Mouse (Mus musculus) hindbrain, embryonic 11.5 days (tissue): ENCODE measurements around the gene Nop16. TPM values are rescaled to one million over a fixed set of nuclear protein-coding genes. Genes with fewer than 3 reads are reported as not detected.

Source experiments
- ATAC-seq: fragments of 200-750 bp; cut with Nextera tagmentation; 2 replicates; pipeline ENCODE4 v1.8.0; 2017; ENCODE audit warnings: mild to moderate bottlenecking, moderate TSS enrichment, moderate library complexity; ENCODE audit not compliant: low FRiP score
- DNase-seq: peaks from one replicate; pipeline ENCODE4 v3.0.0-alpha.2; 2015; ENCODE audit warnings: low spot score
- H3K27ac ChIP-seq: fragments of 300-500 bp; sonication (generic); 2 replicates; pipeline ENCODE4 v1.5.1; 2014; ENCODE audit warnings: mild to moderate bottlenecking, low read depth, low read length
- H3K27me3 ChIP-seq: fragments of 300-500 bp; sonication (generic); 2 replicates; pipeline ENCODE4 v1.6.1; 2014; ENCODE audit warnings: mild to moderate bottlenecking, low read length, moderate library complexity, mixed read lengths; ENCODE audit not compliant: control insufficient read depth, insufficient read depth
- H3K36me3 ChIP-seq: fragments of 300-500 bp; sonication (generic); 2 replicates; pipeline ENCODE4 v1.6.1; 2014; ENCODE audit warnings: mild to moderate bottlenecking, low read length, moderate library complexity, mixed read lengths; ENCODE audit not compliant: control insufficient read depth, insufficient read depth
- H3K4me1 ChIP-seq: fragments of 300-500 bp; sonication (generic); replicated peaks from 2 replicates; pipeline ENCODE4 v1.6.1; 2014; ENCODE audit warnings: low read length, mixed read lengths; ENCODE audit not compliant: control insufficient read depth, insufficient read depth
- H3K4me2 ChIP-seq: fragments of 300-500 bp; sonication (generic); replicated peaks from 2 replicates; pipeline ENCODE4 v1.6.1; 2014; ENCODE audit warnings: mild to moderate bottlenecking, low read depth, low read length
- H3K4me3 ChIP-seq: fragments of 300-500 bp; sonication (generic); 2 replicates; pipeline ENCODE4 v1.5.1; 2014; ENCODE audit warnings: low read depth, low read length
- H3K9ac ChIP-seq: fragments of 300-500 bp; sonication (generic); 2 replicates; pipeline ENCODE4 v1.6.1; 2014; ENCODE audit warnings: low read depth, low read length
- H3K9me3 ChIP-seq: fragments of 300-500 bp; sonication (generic); 2 replicates; pipeline ENCODE4 v1.6.1; 2016; ENCODE audit warnings: low read length; ENCODE audit not compliant: control insufficient read depth
- WGBS: fragments of 180-500 bp; shearing (Covaris S2); extraction: QIAGEN DNeasy Blood & Tissue Kit; methylation state at CpG from one replicate; pipeline ENCODE4 v1.1.7; 2014; 5-methylcytosine and 5-hydroxymethylcytosine counted together
- polyA plus RNA-seq: library from polyadenylated mRNA; unstranded; fragments of >200 nt; fragmentation: Nextera tagmentation; extraction: Ambion mirVana; gene quantifications from 2 replicates; pipeline ENCODE4 v1.2.1, GENCODE M21; 2014

The Nop16 gene
- polyA plus RNA-seq, 1 experiment from 2014 or later: 63.0 TPM

DNA sequence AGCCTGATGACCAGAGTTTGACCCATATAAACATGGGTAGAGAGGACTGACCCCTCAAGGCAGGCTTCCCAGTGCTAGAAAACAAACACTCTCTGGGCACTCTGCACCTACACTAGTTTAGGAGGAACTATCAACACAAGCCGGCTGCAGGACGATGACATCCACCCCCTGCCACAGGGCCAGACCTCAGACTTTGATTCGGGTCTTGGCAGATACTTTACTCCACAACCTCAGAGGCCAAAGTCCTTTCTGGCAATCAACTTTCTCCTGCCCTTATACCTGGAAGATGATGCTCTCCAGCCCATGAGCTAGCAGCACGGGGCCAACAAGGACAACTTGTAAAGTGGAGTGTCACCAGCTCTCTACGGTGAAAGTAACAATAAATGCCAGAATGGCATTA lies 7.0 kb downstream of the Nop16 start:
- no peak overlapping the region for H3K4me2 ChIP-seq
- no peaks in the 10 kb centered on the region for H3K36me3 ChIP-seq
- no peak overlapping the region for H3K4me3 ChIP-seq
- no peak for DNase-seq
- ATAC-seq: no peak
- H3K4me1 ChIP-seq: no peaks in the 10 kb centered on the region
- no peak overlapping the region for H3K27ac ChIP-seq
- no peaks in the 10 kb centered on the region for H3K27me3 ChIP-seq
- H3K9me3 ChIP-seq: no peaks in the 10 kb centered on the region
- WGBS: 88% methylated on average over 5 of the region's 5 CpGs
- no peak overlapping the region for H3K9ac ChIP-seq

DNA sequence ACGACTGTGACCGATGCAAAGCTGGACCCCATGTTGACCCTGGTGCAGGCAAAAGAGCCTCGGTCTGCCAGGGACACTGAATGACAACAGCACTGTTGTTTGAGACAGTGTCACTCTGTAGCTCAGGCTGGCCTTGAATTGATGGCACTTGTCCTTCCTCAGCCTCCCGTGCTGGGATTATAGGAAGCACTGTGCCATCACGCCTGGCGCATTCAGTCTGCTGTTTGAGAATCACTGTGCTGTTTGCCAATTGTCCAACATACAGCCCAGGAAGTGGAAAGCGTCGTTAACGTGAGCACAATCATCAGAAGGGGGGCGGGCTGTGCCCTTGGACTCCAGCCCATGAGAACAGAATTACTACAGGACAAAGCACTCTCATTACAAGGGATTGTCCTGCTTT lies 7.8 kb downstream of the Nop16 start:
- WGBS: 87% methylated on average over 10 of the region's 10 CpGs
- DNase-seq: no peak

DNA sequence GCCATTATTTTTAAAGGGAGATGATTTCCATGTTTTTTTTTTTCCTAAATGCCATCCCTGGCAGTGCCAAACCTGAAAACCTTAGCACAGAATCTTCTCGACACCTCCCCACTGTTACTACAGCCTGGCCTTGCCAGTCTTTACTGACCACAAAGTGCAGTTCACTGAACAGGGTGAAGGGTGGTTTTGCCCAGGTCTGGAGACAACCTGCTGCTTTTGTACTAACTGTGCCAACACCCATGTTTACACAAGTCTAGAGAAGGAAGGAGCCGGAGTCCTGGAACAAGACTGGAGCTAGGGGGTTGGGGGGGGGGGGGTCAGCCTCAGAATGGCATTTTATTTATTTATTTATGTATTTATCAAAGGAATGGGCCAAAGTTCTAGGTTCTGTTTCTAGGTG lies 8.5 kb downstream of the Nop16 start:
- Histone ChIP-seq H3K36me3 (no peaks in the 10 kb centered on the region), H3K27ac (no peak overlapping the region), H3K9me3 (no peaks in the 10 kb centered on the region), H3K27me3 (no peaks in the 10 kb centered on the region), H3K4me3 (no peak overlapping the region), H3K4me2 (no peak overlapping the region), H3K4me1 (no peaks in the 10 kb centered on the region), H3K9ac (no peak overlapping the region)
- ATAC-seq (no peak), DNase-seq (no peak)
- WGBS: 91% methylated on average over 2 of the region's 2 CpGs

More for the DNA sequence above, 7.8 kb downstream of the Nop16 start:
- H3K9ac ChIP-seq: no peak overlapping the region
- H3K36me3 ChIP-seq: no peaks in the 10 kb centered on the region
- H3K27ac ChIP-seq: no peak overlapping the region
- no peak for ATAC-seq
- no peaks in the 10 kb centered on the region for H3K9me3 ChIP-seq
- no peaks in the 10 kb centered on the region for H3K4me1 ChIP-seq
- H3K27me3 ChIP-seq: no peaks in the 10 kb centered on the region
- no peak overlapping the region for H3K4me3 ChIP-seq
- H3K4me2 ChIP-seq: no peak overlapping the region

DNA sequence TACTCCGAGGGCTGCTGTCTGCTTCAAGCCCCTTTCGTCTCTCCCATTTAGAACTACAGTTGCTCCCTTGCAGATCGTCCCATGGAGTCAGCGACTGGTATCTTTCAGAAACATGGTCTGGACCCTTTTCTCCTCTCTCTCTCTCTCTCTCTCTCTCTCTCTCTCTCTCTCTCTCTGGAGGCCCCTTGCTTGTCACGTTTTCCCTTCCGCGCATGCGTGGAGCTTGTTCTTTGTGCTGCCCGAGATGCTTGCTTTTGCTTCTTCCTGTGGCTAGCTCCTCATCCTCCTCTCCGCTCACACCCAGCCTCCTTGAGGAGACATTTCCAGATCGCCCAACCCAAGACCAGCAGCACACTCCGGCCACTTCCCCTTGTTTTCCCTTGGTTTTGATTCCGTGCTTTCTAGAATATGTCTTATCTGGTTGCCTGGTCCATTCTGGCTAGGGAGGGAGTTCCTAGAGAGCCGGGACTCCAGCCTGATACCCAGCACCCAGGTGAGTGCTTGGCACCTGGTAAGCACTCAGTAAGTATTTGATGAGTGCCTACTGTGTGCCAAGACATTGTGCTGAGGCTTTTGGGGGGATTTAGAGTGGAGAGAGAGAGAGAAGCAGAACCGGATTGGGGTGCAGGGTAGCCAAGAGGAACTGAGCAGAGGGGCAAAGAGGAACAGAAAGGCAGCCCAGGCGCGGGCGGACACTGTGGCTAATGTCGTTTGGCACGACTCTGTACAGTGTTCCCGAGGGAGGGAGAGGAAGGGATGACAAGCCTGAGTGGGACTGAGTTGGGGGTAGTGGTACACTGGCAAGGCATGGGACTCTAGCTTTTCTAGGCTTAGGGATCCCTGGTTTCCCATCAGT lies 12.0 kb downstream of the Nop16 start:
- H3K36me3 ChIP-seq: no peaks in the 10 kb centered on the region
- no peak overlapping the region for H3K27ac ChIP-seq

DNA sequence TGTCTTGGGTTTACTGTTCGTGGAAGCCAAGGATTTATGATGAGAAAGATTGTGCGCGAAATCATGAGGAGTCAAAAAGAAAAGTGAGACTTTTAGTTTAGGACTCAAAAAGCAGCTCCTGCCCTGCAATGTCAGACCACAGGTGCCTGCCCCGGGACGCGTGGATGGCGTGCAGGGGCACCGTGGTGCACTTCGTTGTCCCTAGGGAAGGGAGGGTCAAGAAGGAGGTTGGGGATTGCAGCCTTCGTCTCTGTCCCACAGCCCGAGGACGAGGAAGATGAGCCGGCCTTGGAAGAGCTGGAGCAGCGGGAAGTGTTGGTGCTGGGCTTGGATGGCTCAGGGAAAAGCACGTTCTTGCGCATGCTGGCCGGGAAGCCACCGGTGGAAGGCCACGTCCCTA lies 14.4 kb downstream of the Nop16 start:
- 6% methylated on average over 19 of the region's 19 CpGs for WGBS
- peak overlapping the region; percentile 72 for H3K27ac ChIP-seq

More for the DNA sequence above, 12.0 kb downstream of the Nop16 start:
- no peak overlapping the region for H3K9ac ChIP-seq
- H3K4me3 ChIP-seq: no peak overlapping the region
- ATAC-seq (no peak), DNase-seq (no peak)
- no peaks in the 10 kb centered on the region for H3K27me3 ChIP-seq
- no peaks in the 10 kb centered on the region for H3K9me3 ChIP-seq
- no peaks in the 10 kb centered on the region for H3K4me1 ChIP-seq
- H3K4me2 ChIP-seq: no peak overlapping the region
- 83% methylated on average over 21 of the region's 21 CpGs for WGBS

DNA sequence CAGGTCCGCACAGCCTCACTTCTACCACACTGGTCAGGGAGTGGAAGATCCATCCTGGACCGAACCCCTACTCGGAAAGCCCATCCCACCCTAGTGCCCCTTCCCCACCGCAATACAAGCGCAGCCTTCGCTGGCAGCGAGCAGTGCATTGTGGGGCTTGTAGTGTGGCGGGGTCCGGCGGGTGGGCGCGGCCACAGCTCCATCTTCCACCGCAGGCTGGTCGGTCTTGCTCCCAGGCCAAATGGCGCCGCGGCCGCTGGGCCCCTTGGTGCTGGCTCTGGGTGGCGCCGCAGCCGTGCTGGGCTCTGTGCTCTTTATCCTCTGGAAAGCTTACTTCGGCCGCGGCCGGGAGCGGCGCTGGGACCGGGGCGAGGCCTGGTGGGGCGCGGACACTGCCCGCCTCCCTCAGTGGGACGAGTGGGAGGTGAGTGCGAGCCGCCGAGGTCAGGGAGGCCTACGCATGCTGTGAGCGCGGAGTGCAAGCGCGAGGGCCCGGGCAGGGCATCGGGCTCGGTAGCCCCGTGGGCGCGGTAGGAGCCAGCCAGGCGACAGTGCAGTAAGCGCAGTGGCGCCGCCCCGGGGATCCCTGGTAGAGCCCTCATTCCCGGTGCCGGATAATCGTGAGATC lies 14.9 kb downstream of the Nop16 start, which contains the start of gene Arl10:
TSS of gene Arl10 (plus strand) at position 162 of the 628 bp plus-strand sequence.
- peak; percentile 88 for DNase-seq
- H3K4me2 ChIP-seq: peak within 1 kb of the TSS; percentile 85
- peak within 1 kb of the TSS; percentile 92 for H3K9ac ChIP-seq
- WGBS: under 1% methylated on average over 53 of the region's 55 CpGs
- peak within 1 kb of the TSS; percentile 72 for H3K27ac ChIP-seq
- H3K4me3 ChIP-seq: peak within 1 kb of the TSS; percentile 94
- no peaks in the 10 kb centered on the region for H3K4me1 ChIP-seq
- no peaks in the 10 kb centered on the region for H3K36me3 ChIP-seq
- H3K27me3 ChIP-seq: no peaks in the 10 kb centered on the region
- ATAC-seq: peak; percentile 94
- H3K9me3 ChIP-seq: no peaks in the 10 kb centered on the region

More for the DNA sequence above, 14.4 kb downstream of the Nop16 start:
- H3K9me3 ChIP-seq: no peaks in the 10 kb centered on the region
- H3K4me1 ChIP-seq: no peaks in the 10 kb centered on the region
- ATAC-seq (peak; percentile 26; the same call in 1 of the 2 replicates), DNase-seq (no peak)
- H3K27me3 ChIP-seq: no peaks in the 10 kb centered on the region
- H3K4me2 ChIP-seq: peak overlapping the region; percentile 85
- no peaks in the 10 kb centered on the region for H3K36me3 ChIP-seq
- H3K4me3 ChIP-seq: peak overlapping the region; percentile 94
- peak overlapping the region; percentile 92 for H3K9ac ChIP-seq

DNA sequence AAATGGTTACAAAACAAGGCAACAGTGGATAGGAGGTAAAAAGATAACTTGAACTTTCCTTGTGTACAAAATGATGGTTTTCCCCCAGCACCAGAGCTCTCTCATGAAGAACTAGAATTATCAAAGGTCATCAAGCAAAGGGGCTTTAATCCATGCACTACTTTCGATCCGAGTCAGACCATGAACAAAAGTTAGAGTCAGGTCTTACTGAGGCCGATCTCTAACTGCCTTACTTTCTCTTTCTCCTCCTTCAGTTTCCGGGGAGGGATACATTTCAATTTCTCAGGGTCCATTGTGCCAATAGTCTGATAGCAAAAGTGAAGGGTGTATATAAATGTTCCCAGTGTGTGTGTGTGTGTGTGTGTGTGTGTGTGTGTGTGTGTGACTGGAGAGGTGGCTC lies 17.3 kb downstream of the Nop16 start:
- ATAC-seq (no peak), DNase-seq (no peak)
- Histone ChIP-seq H3K4me3 (no peak overlapping the region), H3K4me1 (no peaks in the 10 kb centered on the region), H3K4me2 (no peak overlapping the region), H3K27ac (no peak overlapping the region), H3K9ac (no peak overlapping the region), H3K36me3 (no peaks in the 10 kb centered on the region), H3K9me3 (no peaks in the 10 kb centered on the region), H3K27me3 (no peaks in the 10 kb centered on the region)
- WGBS: 80% methylated on average over 4 of the region's 4 CpGs

DNA sequence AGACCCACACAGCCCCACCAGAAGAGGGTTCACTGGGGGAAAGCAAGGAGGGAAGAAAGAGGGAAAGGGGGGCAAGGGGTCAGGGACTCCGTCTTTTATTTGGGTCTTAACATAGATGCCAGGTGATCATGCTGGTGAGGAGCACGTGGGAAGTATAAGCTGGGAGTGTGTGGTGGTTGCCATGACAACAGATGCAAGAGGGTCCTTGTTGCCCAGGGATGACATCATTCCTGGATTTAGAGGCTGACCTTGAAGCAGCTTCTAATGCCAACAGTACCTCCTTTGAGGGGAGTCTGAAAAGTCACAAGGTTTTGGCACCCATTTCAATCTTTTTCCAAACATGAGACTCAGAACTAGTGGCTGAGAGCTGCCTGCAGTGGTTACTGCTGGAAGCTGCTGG lies 18.3 kb downstream of the Nop16 start:
- Histone ChIP-seq H3K27me3 (no peaks in the 10 kb centered on the region), H3K27ac (no peak overlapping the region), H3K36me3 (no peaks in the 10 kb centered on the region), H3K9ac (no peak overlapping the region), H3K4me1 (no peaks in the 10 kb centered on the region), H3K4me2 (no peak overlapping the region), H3K9me3 (no peaks in the 10 kb centered on the region), H3K4me3 (no peak overlapping the region)
- WGBS: 44% methylated on average over 2 of the region's 2 CpGs
- ATAC-seq (no peak), DNase-seq (no peak)
